Mouse (Mus musculus) ES-E14 (cell line): Measurements from ENCODE around the gene Pamr1.

ENCODE experiments used
- HCFC1 ChIP-seq: IDR thresholded peaks from 2 replicates; pipeline ENCODE4 v1.6.1; 2012; ENCODE audit warnings: low read length, inconsistent platforms, borderline replicate concordance; ENCODE audit not compliant: insufficient read depth
- MAFK ChIP-seq: IDR thresholded peaks from 2 replicates; pipeline ENCODE4 v1.6.1; 2014; ENCODE audit warnings: mild to moderate bottlenecking, low read depth, low read length, inconsistent platforms; ENCODE audit not compliant: insufficient read depth

- TF ChIP-seq MAFK (no peak), HCFC1 (no peak)
Measured at GRCm38 (mm10) chr2:102657726-102658125, 107.9 kb downstream of the Pamr1 start.
